Mouse (Mus musculus) midbrain, embryonic 13.5 days (tissue): ENCODE measurements around the gene Gm5108. TPM values are rescaled to one million over a fixed set of nuclear protein-coding genes. Genes with fewer than 3 reads are reported as not detected.

ENCODE experiments used
- ATAC-seq: fragments of 200-750 bp; cut with Nextera tagmentation; 2 replicates; pipeline ENCODE4 v1.8.0; 2017; ENCODE audit warnings: mild to moderate bottlenecking, moderate TSS enrichment, moderate library complexity
- H3K27ac ChIP-seq: fragments of 300-500 bp; sonication (generic); 2 replicates; pipeline ENCODE4 v1.5.1; 2015; ENCODE audit warnings: inconsistent platforms, mild to moderate bottlenecking, moderate library complexity
- H3K27me3 ChIP-seq: fragments of 300-500 bp; sonication (generic); 2 replicates; pipeline ENCODE4 v1.6.1; 2015; ENCODE audit warnings: mild to moderate bottlenecking, inconsistent platforms
- H3K36me3 ChIP-seq: fragments of 300-500 bp; sonication (generic); 2 replicates; pipeline ENCODE4 v1.6.1; 2015; ENCODE audit warnings: mild to moderate bottlenecking, inconsistent platforms
- H3K4me1 ChIP-seq: fragments of 300-500 bp; sonication (generic); replicated peaks from 2 replicates; pipeline ENCODE4 v1.6.1; 2015; ENCODE audit warnings: inconsistent platforms
- H3K4me2 ChIP-seq: fragments of 300-500 bp; sonication (generic); replicated peaks from 2 replicates; pipeline ENCODE4 v1.6.1; 2015; ENCODE audit warnings: moderate library complexity, mild to moderate bottlenecking, inconsistent platforms
- H3K4me3 ChIP-seq: fragments of 300-500 bp; sonication (generic); replicated peaks from 2 replicates; pipeline ENCODE4 v1.5.1; 2015; ENCODE audit warnings: mild to moderate bottlenecking, inconsistent platforms
- H3K9ac ChIP-seq: fragments of 300-500 bp; sonication (generic); replicated peaks from 2 replicates; pipeline ENCODE4 v1.6.1; 2015; ENCODE audit warnings: mild to moderate bottlenecking, inconsistent platforms
- H3K9me3 ChIP-seq: fragments of 300-500 bp; sonication (generic); 2 replicates; pipeline ENCODE4 v1.6.1; 2016; ENCODE audit warnings: mild to moderate bottlenecking, inconsistent platforms
- WGBS: fragments of 180-500 bp; shearing (Covaris S2); methylation state at CpG from one replicate; pipeline ENCODE4 v1.1.7; 2015; 5-methylcytosine and 5-hydroxymethylcytosine counted together
- polyA plus RNA-seq: library from polyadenylated mRNA; unstranded; fragments of >200 nt; fragmentation: Nextera tagmentation; extraction: Ambion mirVana; gene quantifications from 2 replicates; pipeline ENCODE4 v1.2.1, GENCODE M21; 2015

Gene Gm5108
- polyA plus RNA-seq, 1 experiment from 2014 or later, result not detected

DNA sequence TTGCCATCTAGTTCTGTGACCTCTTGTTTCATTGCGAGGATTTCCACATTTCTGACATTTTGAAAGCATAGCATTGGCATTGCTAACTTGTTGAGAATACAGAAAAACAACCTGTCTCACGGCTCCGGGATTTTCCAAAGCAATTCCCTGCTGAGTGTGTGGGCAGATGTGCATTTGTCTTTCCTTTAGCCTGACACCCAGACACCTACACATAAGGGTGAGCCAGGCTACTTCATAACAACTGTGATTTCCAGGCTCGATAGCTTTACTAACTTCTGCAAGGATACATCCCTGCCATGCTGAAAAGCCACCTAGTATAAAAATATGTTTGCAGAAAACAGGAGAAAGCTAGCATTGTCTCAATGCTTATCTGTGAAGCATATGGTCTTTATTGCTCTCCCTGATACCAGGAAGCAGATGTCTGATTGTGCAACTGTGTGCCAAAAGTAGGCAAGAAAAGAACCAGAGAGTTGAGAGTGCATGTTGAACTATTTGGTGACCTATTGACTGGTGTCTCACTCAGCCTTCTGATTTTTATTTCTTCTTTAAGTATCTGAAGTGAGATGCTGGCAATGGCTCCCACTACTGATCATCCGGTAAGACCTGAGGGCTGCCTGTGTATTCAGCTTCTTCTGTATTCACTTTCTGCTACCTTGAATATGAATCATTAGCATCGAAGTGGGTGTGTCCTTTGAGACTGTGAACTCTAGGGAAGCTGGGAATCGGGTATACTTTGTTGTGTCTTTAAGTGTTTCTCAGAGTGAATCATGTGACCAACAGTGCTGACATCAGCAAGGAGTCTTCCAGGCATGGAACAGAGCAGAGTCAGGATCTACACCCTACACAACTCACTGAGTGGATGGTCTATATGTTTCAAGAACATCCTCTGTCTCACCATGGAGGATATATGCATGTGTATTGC is 20.5 kb downstream of the Gm5108 start:
- H3K27ac ChIP-seq, result no peak overlapping the region
- 86% methylated on average over 7 of the region's 7 CpGs for WGBS
- H3K27me3 ChIP-seq, result no peaks in the 10 kb centered on the region
- no peak overlapping the region for H3K9ac ChIP-seq
- H3K4me3 ChIP-seq, result no peak overlapping the region
- ATAC-seq, result no peak
- no peak overlapping the region for H3K4me2 ChIP-seq
- H3K36me3 ChIP-seq, result no peaks in the 10 kb centered on the region
- no peaks in the 10 kb centered on the region for H3K9me3 ChIP-seq
- no peaks in the 10 kb centered on the region for H3K4me1 ChIP-seq

DNA sequence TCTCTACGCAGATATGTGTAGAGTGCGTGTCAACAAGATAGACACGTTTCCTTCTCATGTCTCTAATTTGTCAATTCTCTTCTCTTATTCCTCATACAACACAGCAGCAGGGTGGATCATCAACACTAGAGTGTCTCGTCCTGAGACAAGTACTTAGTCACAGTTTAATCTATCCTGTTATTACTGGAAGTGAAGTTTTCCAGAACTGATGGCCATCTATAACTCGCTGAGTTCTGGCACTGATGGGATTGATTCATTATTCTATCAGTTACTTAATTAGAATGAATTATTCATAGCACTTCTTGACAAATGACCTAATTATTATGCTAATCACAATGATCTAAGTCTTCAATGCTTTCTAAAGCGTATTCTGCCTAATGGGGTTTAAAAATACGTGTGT is 28.1 kb downstream of the Gm5108 start:
- Histone ChIP-seq H3K4me2 (no peak overlapping the region), H3K4me1 (no peaks in the 10 kb centered on the region), H3K4me3 (no peak overlapping the region), H3K9me3 (no peaks in the 10 kb centered on the region), H3K36me3 (no peaks in the 10 kb centered on the region), H3K27ac (no peak overlapping the region), H3K27me3 (no peaks in the 10 kb centered on the region), H3K9ac (no peak overlapping the region)
- peak; percentile 55; the same call in 1 of the 2 replicates for ATAC-seq
- 47% methylated on average over 7 of the region's 7 CpGs for WGBS

DNA sequence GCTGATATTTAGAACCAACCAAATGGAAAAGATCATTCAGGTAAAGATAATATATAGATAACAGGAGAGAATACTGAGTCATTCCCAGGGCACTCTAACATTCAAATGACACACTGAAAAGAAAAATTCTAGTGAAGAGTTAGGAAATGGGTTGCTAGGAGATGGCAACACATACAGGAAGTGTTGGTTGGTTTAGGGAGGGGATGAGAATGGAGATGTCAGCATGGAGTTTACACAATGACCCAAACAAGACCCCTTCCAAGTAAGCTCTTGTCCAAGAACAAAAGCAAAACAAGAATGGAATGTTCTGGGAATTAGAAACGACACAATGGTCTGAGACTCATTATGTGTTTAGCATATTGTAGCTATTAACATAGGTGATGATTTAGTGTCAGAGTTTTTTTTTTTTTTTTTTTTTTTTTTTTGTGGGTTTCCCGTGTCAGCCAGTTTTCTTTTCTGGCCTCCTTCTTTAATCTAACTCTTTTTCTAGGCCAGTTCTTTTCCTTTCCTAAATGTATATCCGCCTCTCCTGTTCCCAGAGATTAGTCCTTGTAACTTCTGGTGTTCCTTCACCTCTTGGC is 40.6 kb downstream of the Gm5108 start:
- no peaks in the 10 kb centered on the region for H3K4me1 ChIP-seq
- no peak overlapping the region for H3K9ac ChIP-seq
- no peak overlapping the region for H3K27ac ChIP-seq
- 45% methylated on average over 3 of the region's 3 CpGs for WGBS
- H3K4me3 ChIP-seq, result no peak overlapping the region
- H3K36me3 ChIP-seq, result no peaks in the 10 kb centered on the region
- 0 out of 2 replicates have a peak, but pooled peaks cover 3% of the 10 kb centered on the region for H3K27me3 ChIP-seq
- ATAC-seq, result no peak
- no peaks in the 10 kb centered on the region for H3K9me3 ChIP-seq
- no peak overlapping the region for H3K4me2 ChIP-seq

DNA sequence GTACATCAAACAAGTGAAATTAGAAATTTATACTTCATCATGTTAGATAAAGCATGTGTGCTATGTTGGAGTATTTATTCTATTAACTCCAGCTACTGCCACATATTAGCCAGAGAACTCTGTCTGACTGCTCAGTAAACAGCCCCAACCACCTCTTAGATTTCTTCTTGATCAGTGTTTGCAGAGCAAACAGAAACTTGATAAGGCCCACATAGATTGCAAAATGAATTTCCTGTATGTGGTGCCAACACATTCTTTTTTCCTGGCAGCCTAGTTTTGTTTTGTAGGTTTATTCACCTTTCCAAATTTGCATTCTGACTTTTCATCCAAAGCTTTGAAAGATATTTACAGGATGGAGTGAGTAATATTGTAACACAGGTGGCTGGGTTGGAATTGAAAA is 49.0 kb downstream of the Gm5108 start:
- H3K27me3 ChIP-seq, result no peaks in the 10 kb centered on the region
- H3K9ac ChIP-seq, result no peak overlapping the region
- no peak overlapping the region for H3K4me3 ChIP-seq
- H3K27ac ChIP-seq, result no peak overlapping the region
- H3K4me2 ChIP-seq, result no peak overlapping the region
- H3K36me3 ChIP-seq, result no peaks in the 10 kb centered on the region
- H3K9me3 ChIP-seq, result no peaks in the 10 kb centered on the region
- no peak for ATAC-seq
- H3K4me1 ChIP-seq, result no peaks in the 10 kb centered on the region

DNA sequence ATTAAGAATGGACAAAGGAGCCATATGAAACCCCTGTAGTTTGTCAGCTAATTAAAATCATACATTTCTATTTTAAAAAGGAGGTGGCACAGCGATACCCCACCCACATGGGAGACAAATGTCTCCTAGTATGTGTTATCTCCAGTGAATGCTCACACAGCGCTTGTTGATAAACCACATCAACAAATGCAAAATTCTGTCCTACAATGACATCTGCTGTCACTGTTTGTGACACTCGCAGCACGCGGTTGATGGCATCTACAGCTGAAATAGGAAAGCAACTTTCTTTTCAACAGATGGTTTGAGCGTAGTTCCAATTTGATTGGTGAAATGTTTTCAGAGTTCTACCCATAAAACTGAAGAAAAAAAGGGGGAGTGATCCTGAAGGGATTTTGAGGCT is 61.1 kb downstream of the Gm5108 start:
- H3K4me3 ChIP-seq, result no peak overlapping the region
- H3K9me3 ChIP-seq, result no peaks in the 10 kb centered on the region
- H3K27ac ChIP-seq, result no peak overlapping the region
- ATAC-seq, result no peak
- no peak overlapping the region for H3K9ac ChIP-seq
- H3K27me3 ChIP-seq, result peaks cover 12% of the 10 kb centered on the region; the same call in 1 of the 2 replicates
- peaks cover 5% of the 10 kb centered on the region; the same call in 1 of the 2 replicates for H3K4me1 ChIP-seq
- 95% methylated on average over 6 of the region's 6 CpGs for WGBS
- H3K4me2 ChIP-seq, result no peak overlapping the region
- no peaks in the 10 kb centered on the region for H3K36me3 ChIP-seq

- no peak for ATAC-seq
- Histone ChIP-seq H3K27ac (no peak overlapping the region), H3K4me1 (peaks cover 5% of the 10 kb centered on the region; the same call in 1 of the 2 replicates), H3K4me3 (no peak overlapping the region), H3K4me2 (no peak overlapping the region), H3K36me3 (no peaks in the 10 kb centered on the region), H3K9me3 (no peaks in the 10 kb centered on the region), H3K9ac (no peak overlapping the region), H3K27me3 (peaks cover 12% of the 10 kb centered on the region; the same call in 1 of the 2 replicates)
- WGBS, result 3% methylated on average over 2 of the region's 2 CpGs
Measured at GRCm38 (mm10) chr5:68003904-68004303, 62.4 kb downstream of the Gm5108 start.

DNA sequence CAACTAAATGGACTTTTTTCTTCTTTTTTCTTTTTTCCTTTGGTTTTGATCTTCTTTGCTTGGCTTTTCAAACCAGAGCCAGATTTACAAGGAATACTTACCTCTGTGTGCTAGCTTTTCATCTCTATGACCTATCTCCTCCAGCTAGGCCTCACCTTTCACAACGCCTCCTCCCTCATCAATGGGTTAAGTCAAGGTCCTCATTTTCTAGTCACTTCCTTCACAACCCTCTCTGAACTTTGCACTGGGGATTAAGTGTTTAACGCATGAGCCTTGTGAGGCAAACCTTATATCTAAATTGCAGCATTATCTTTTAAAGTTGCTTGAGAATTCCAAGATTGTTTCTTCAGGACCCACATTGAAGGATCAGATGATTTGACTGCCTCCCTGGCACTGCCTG is 63.0 kb downstream of the Gm5108 start:
- Histone ChIP-seq H3K36me3 (no peaks in the 10 kb centered on the region), H3K4me2 (no peak overlapping the region), H3K4me3 (no peak overlapping the region), H3K9me3 (no peaks in the 10 kb centered on the region), H3K27ac (no peak overlapping the region), H3K27me3 (peaks cover 12% of the 10 kb centered on the region; the same call in 1 of the 2 replicates), H3K4me1 (peaks cover 5% of the 10 kb centered on the region; the same call in 1 of the 2 replicates), H3K9ac (no peak overlapping the region)
- no peak for ATAC-seq
- WGBS, result 48% methylated on average over 2 of the region's 2 CpGs

- no peak overlapping the region for H3K4me3 ChIP-seq
- H3K4me2 ChIP-seq, result no peak overlapping the region
- no peaks in the 10 kb centered on the region for H3K9me3 ChIP-seq
- H3K27me3 ChIP-seq, result 0 out of 2 replicates have a peak, but pooled peaks cover 6% of the 10 kb centered on the region
- no peak overlapping the region for H3K9ac ChIP-seq
- WGBS, result 91% methylated on average over 4 of the region's 4 CpGs
- peaks cover 5% of the 10 kb centered on the region; the same call in 1 of the 2 replicates for H3K4me1 ChIP-seq
- H3K36me3 ChIP-seq, result no peaks in the 10 kb centered on the region
- H3K27ac ChIP-seq, result no peak overlapping the region
- no peak for ATAC-seq
Measured at GRCm38 (mm10) chr5:68007074-68007473, 65.6 kb downstream of the Gm5108 start.

- H3K9me3 ChIP-seq, result no peaks in the 10 kb centered on the region
- H3K27ac ChIP-seq, result no peak overlapping the region
- no peak for ATAC-seq
- H3K9ac ChIP-seq, result no peak overlapping the region
- H3K36me3 ChIP-seq, result no peaks in the 10 kb centered on the region
- no peak overlapping the region for H3K4me2 ChIP-seq
- H3K27me3 ChIP-seq, result 0 out of 2 replicates have a peak, but pooled peaks cover 6% of the 10 kb centered on the region
- WGBS, result 83% methylated on average over 3 of the region's 3 CpGs
- H3K4me1 ChIP-seq, result no peaks in the 10 kb centered on the region
- H3K4me3 ChIP-seq, result no peak overlapping the region
Measured at GRCm38 (mm10) chr5:68011569-68011968, 70.1 kb downstream of the Gm5108 start.

GRCm38 (mm10) chr5:68012618-68013017 is 71.1 kb downstream of the Gm5108 start:
- Histone ChIP-seq H3K4me3 (no peak overlapping the region), H3K36me3 (no peaks in the 10 kb centered on the region), H3K27me3 (0 out of 2 replicates have a peak, but pooled peaks cover under 1% of the 10 kb centered on the region), H3K27ac (no peak overlapping the region), H3K4me1 (no peaks in the 10 kb centered on the region), H3K9me3 (no peaks in the 10 kb centered on the region), H3K4me2 (no peak overlapping the region), H3K9ac (no peak overlapping the region)
- 21% methylated on average over 4 of the region's 4 CpGs for WGBS
- ATAC-seq, result no peak

DNA sequence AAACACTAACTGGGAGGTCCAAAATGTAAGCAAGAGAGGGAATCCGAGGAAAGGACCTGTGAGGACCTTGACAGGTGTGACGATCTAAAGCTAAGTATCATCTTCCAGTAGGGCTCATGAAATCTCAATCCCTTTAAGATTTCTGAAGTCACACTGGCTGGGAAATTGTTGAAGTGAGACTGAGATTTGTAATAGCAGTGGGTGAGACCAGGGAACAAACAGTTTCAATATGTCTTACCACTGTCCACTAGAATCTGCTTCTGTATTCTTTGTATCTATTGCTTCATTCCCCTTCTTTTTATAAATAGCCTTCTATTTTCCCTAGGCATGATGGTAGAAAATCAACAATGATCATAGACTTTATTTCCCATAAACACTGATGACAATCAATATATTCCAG is 79.4 kb downstream of the Gm5108 start:
- no peaks in the 10 kb centered on the region for H3K36me3 ChIP-seq
- no peaks in the 10 kb centered on the region for H3K4me1 ChIP-seq
- no peak overlapping the region for H3K4me2 ChIP-seq
- WGBS, result 85% methylated on average over 2 of the region's 2 CpGs
- H3K27ac ChIP-seq, result no peak overlapping the region
- H3K9me3 ChIP-seq, result no peaks in the 10 kb centered on the region
- no peak overlapping the region for H3K4me3 ChIP-seq
- no peaks in the 10 kb centered on the region for H3K27me3 ChIP-seq
- no peak overlapping the region for H3K9ac ChIP-seq
- no peak for ATAC-seq
